Mouse (Mus musculus): ENCODE data around the gene Sema3a.
"Not testable (repeated sequence)": the region's sequence is repeated elsewhere in the genome, so short reads cannot be mapped to it uniquely, and the experiment has no call there.

Sema3a gene

GRCm38 (mm10) chr5:13432574-13432973, 307.4 kb downstream of the Sema3a start:
- DNase-seq = no peak

GRCm38 (mm10) chr5:13433303-13433702, 308.1 kb downstream of the Sema3a start:
- no peak for DNase-seq

- DNase-seq = no peak
These were observed 315.9 kb downstream of the Sema3a start for GRCm38 (mm10) chr5:13441112-13441511.

- no peak for DNase-seq
These were observed 335.2 kb downstream of the Sema3a start for GRCm38 (mm10) chr5:13460182-13461001.

- no peak for DNase-seq
These were observed 343.6 kb downstream of the Sema3a start for GRCm38 (mm10) chr5:13468856-13469255.

- no peak for DNase-seq
These were observed 344.2 kb downstream of the Sema3a start for GRCm38 (mm10) chr5:13469401-13469800.

- no peak for DNase-seq
These were observed 345.1 kb downstream of the Sema3a start for GRCm38 (mm10) chr5:13470057-13470905.

- no peak for DNase-seq
These were observed 352.4 kb downstream of the Sema3a start for GRCm38 (mm10) chr5:13477653-13478052.

- no peak for DNase-seq
These were observed 363.5 kb downstream of the Sema3a start for GRCm38 (mm10) chr5:13488671-13489070.

GRCm38 (mm10) chr5:13495967-13496366, 370.8 kb downstream of the Sema3a start:
- not testable (repeated sequence) for DNase-seq

- no peak for DNase-seq
These were observed 374.6 kb downstream of the Sema3a start for GRCm38 (mm10) chr5:13499835-13500234.

- DNase-seq = no peak
These were observed 380.8 kb downstream of the Sema3a start for GRCm38 (mm10) chr5:13505839-13506499.

GRCm38 (mm10) chr5:13509163-13509562, 383.9 kb downstream of the Sema3a start:
- DNase-seq = no peak

- no peak for DNase-seq
These were observed 391.8 kb downstream of the Sema3a start for GRCm38 (mm10) chr5:13517018-13517417.

- DNase-seq = no peak
These were observed 400.4 kb downstream of the Sema3a start for GRCm38 (mm10) chr5:13525597-13525996.

GRCm38 (mm10) chr5:13527037-13527464, 401.8 kb downstream of the Sema3a start:
- no peak for DNase-seq

- DNase-seq = no peak
These were observed 404.0 kb downstream of the Sema3a start for GRCm38 (mm10) chr5:13529226-13529625.

- no peak for DNase-seq
These were observed 422.4 kb downstream of the Sema3a start for GRCm38 (mm10) chr5:13547472-13548209.

GRCm38 (mm10) chr5:13548210-13548554, 423.0 kb downstream of the Sema3a start:
- DNase-seq = no peak

- no peak for DNase-seq
These were observed 423.9 kb downstream of the Sema3a start for GRCm38 (mm10) chr5:13549080-13549479.

- DNase-seq = no peak
These were observed 425.7 kb downstream of the Sema3a start for GRCm38 (mm10) chr5:13550953-13551352.

- DNase-seq = no peak
These were observed 432.0 kb downstream of the Sema3a start for GRCm38 (mm10) chr5:13557257-13557656.

GRCm38 (mm10) chr5:13573867-13574266, 448.7 kb downstream of the Sema3a start:
- DNase-seq = no peak
